Mouse (Mus musculus) limb, embryonic 11.5 days (tissue): Measurements from ENCODE around the gene Etl4. TPM values are rescaled to one million over a fixed set of nuclear protein-coding genes. Genes with fewer than 3 reads are reported as not detected.
A peak's percentile ranks its signal among the peaks of the same experiment; 100 is the strongest.

ENCODE experiments used
- ATAC-seq: fragments of 200-750 bp; cut with Nextera tagmentation; 2 replicates; pipeline ENCODE4 v1.8.0; 2017; ENCODE audit warnings: low read depth; ENCODE audit not compliant: insufficient number of reproducible peaks, low FRiP score, low TSS enrichment
- DNase-seq: peaks from one replicate; pipeline ENCODE4 v3.0.0-alpha.2; 2015; ENCODE audit warnings: low spot score
- H3K27ac ChIP-seq: fragments of 300-500 bp; sonication (generic); replicated peaks from 2 replicates; pipeline ENCODE4 v1.5.1; 2014; ENCODE audit warnings: low read depth, mild to moderate bottlenecking, low read length
- H3K27me3 ChIP-seq: fragments of 300-500 bp; sonication (generic); 2 replicates; pipeline ENCODE4 v1.6.1; 2014; ENCODE audit warnings: mild to moderate bottlenecking, low read length, mixed read lengths; ENCODE audit not compliant: control insufficient read depth, insufficient read depth
- H3K36me3 ChIP-seq: fragments of 300-500 bp; sonication (generic); 2 replicates; pipeline ENCODE4 v1.6.1; 2014; ENCODE audit warnings: mild to moderate bottlenecking, low read length, moderate library complexity, mixed read lengths; ENCODE audit not compliant: control insufficient read depth, insufficient read depth
- H3K4me1 ChIP-seq: fragments of 300-500 bp; sonication (generic); 2 replicates; pipeline ENCODE4 v1.6.1; 2014; ENCODE audit warnings: low read length, mixed read lengths; ENCODE audit not compliant: control insufficient read depth, insufficient read depth
- H3K4me2 ChIP-seq: fragments of 300-500 bp; sonication (generic); 2 replicates; pipeline ENCODE4 v1.6.1; 2014; ENCODE audit warnings: low read depth, mild to moderate bottlenecking, moderate library complexity; ENCODE audit not compliant: severe bottlenecking
- H3K4me3 ChIP-seq: fragments of 300-500 bp; sonication (generic); 2 replicates; pipeline ENCODE4 v1.5.1; 2014; ENCODE audit warnings: low read depth, low read length
- H3K9ac ChIP-seq: fragments of 300-500 bp; sonication (generic); 2 replicates; pipeline ENCODE4 v1.6.1; 2014; ENCODE audit warnings: mild to moderate bottlenecking, low read length
- H3K9me3 ChIP-seq: fragments of 300-500 bp; sonication (generic); 2 replicates; pipeline ENCODE4 v1.6.1; 2016; ENCODE audit warnings: low read length; ENCODE audit not compliant: control insufficient read depth
- WGBS: fragments of 180-500 bp; shearing (Covaris S2); extraction: QIAGEN DNeasy Blood & Tissue Kit; methylation state at CpG from one replicate; pipeline ENCODE4 v1.1.7; 2014; 5-methylcytosine and 5-hydroxymethylcytosine counted together
- polyA plus RNA-seq: library from polyadenylated mRNA; unstranded; fragments of >200 nt; fragmentation: Nextera tagmentation; extraction: Ambion mirVana; gene quantifications from 2 replicates; pipeline ENCODE4 v1.2.1, GENCODE M21; 2014

Etl4 gene
- polyA plus RNA-seq, 1 experiment from 2014 or later = 13.5 TPM

- no peak overlapping the region for H3K9ac ChIP-seq
- WGBS = 69% methylated on average over 8 of the region's 8 CpGs
- H3K4me1 ChIP-seq = no peaks in the 10 kb centered on the region
- H3K36me3 ChIP-seq = no peaks in the 10 kb centered on the region
- ATAC-seq (no peak), DNase-seq (no peak)
- no peak overlapping the region for H3K27ac ChIP-seq
- H3K9me3 ChIP-seq = no peaks in the 10 kb centered on the region
- no peak overlapping the region for H3K4me2 ChIP-seq
- H3K27me3 ChIP-seq = no peaks in the 10 kb centered on the region
- H3K4me3 ChIP-seq = no peak overlapping the region
Observed at GRCm38 (mm10) chr2:20293336-20293735, 383.8 kb downstream of the Etl4 start.

- WGBS = 25% methylated on average over 4 of the region's 4 CpGs
- H3K4me2 ChIP-seq = no peak overlapping the region
- ATAC-seq (no peak), DNase-seq (no peak)
- no peaks in the 10 kb centered on the region for H3K36me3 ChIP-seq
- H3K4me1 ChIP-seq = no peaks in the 10 kb centered on the region
- no peak overlapping the region for H3K4me3 ChIP-seq
- no peak overlapping the region for H3K27ac ChIP-seq
- no peak overlapping the region for H3K9ac ChIP-seq
- no peaks in the 10 kb centered on the region for H3K9me3 ChIP-seq
- no peaks in the 10 kb centered on the region for H3K27me3 ChIP-seq
Observed at GRCm38 (mm10) chr2:20294596-20294995, 385.0 kb downstream of the Etl4 start.

- no peak overlapping the region for H3K27ac ChIP-seq
- H3K36me3 ChIP-seq = no peaks in the 10 kb centered on the region
- H3K4me3 ChIP-seq = no peak overlapping the region
- no peaks in the 10 kb centered on the region for H3K4me1 ChIP-seq
- no peaks in the 10 kb centered on the region for H3K27me3 ChIP-seq
- no peak overlapping the region for H3K4me2 ChIP-seq
- ATAC-seq = no peak
- WGBS = 93% methylated on average over 3 of the region's 3 CpGs
- H3K9ac ChIP-seq = no peak overlapping the region
- no peaks in the 10 kb centered on the region for H3K9me3 ChIP-seq
- DNase-seq = no peak
Observed at GRCm38 (mm10) chr2:20302517-20302916, 392.9 kb downstream of the Etl4 start.

- H3K4me3 ChIP-seq = no peak overlapping the region
- no peaks in the 10 kb centered on the region for H3K4me1 ChIP-seq
- no peak overlapping the region for H3K9ac ChIP-seq
- no peaks in the 10 kb centered on the region for H3K36me3 ChIP-seq
- H3K27me3 ChIP-seq = no peaks in the 10 kb centered on the region
- DNase-seq (no peak), ATAC-seq (no peak)
- H3K4me2 ChIP-seq = no peak overlapping the region
- no peaks in the 10 kb centered on the region for H3K9me3 ChIP-seq
- 70% methylated on average over 1 of the region's 1 CpGs for WGBS
- H3K27ac ChIP-seq = no peak overlapping the region
Observed at GRCm38 (mm10) chr2:20324954-20325353, 415.4 kb downstream of the Etl4 start.

- DNase-seq = no peak
- H3K4me1 ChIP-seq = no peaks in the 10 kb centered on the region
- no peaks in the 10 kb centered on the region for H3K27me3 ChIP-seq
- no peak for ATAC-seq
- H3K9me3 ChIP-seq = no peaks in the 10 kb centered on the region
- H3K36me3 ChIP-seq = no peaks in the 10 kb centered on the region
- no peak overlapping the region for H3K4me2 ChIP-seq
- H3K27ac ChIP-seq = no peak overlapping the region
- no peak overlapping the region for H3K4me3 ChIP-seq
- no peak overlapping the region for H3K9ac ChIP-seq
- 88% methylated on average over 6 of the region's 6 CpGs for WGBS
Observed at GRCm38 (mm10) chr2:20336176-20336575, 426.6 kb downstream of the Etl4 start.

- Histone ChIP-seq H3K9ac (no peak overlapping the region), H3K36me3 (no peaks in the 10 kb centered on the region), H3K4me3 (no peak overlapping the region), H3K4me1 (no peaks in the 10 kb centered on the region), H3K27ac (no peak overlapping the region), H3K9me3 (no peaks in the 10 kb centered on the region), H3K27me3 (no peaks in the 10 kb centered on the region), H3K4me2 (no peak overlapping the region)
- DNase-seq (no peak), ATAC-seq (no peak)
- WGBS = 71% methylated on average over 7 of the region's 7 CpGs
Observed at GRCm38 (mm10) chr2:20339016-20339734, 429.6 kb downstream of the Etl4 start.

- Histone ChIP-seq H3K27me3 (no peaks in the 10 kb centered on the region), H3K27ac (no peak overlapping the region), H3K9ac (no peak overlapping the region), H3K4me2 (no peak overlapping the region), H3K36me3 (no peaks in the 10 kb centered on the region), H3K4me3 (no peak overlapping the region), H3K9me3 (no peaks in the 10 kb centered on the region), H3K4me1 (no peaks in the 10 kb centered on the region)
- WGBS = 26% methylated on average over 12 of the region's 12 CpGs
- ATAC-seq (no peak), DNase-seq (peak; percentile 28)
Observed at GRCm38 (mm10) chr2:20339919-20340318, 430.3 kb downstream of the Etl4 start.

- ATAC-seq = no peak
- Histone ChIP-seq H3K27ac (no peak overlapping the region), H3K4me1 (no peaks in the 10 kb centered on the region), H3K4me2 (no peak overlapping the region), H3K9me3 (no peaks in the 10 kb centered on the region), H3K27me3 (no peaks in the 10 kb centered on the region), H3K4me3 (no peak overlapping the region), H3K36me3 (no peaks in the 10 kb centered on the region), H3K9ac (no peak overlapping the region)
- WGBS = 66% methylated on average over 3 of the region's 3 CpGs
- DNase-seq = no peak
Observed at GRCm38 (mm10) chr2:20346873-20347272, 437.3 kb downstream of the Etl4 start.

GRCm38 (mm10) chr2:20349268-20349667 is 439.7 kb downstream of the Etl4 start:
- Histone ChIP-seq H3K27me3 (no peaks in the 10 kb centered on the region), H3K4me3 (no peak overlapping the region), H3K27ac (no peak overlapping the region), H3K36me3 (no peaks in the 10 kb centered on the region), H3K4me1 (no peaks in the 10 kb centered on the region), H3K9ac (no peak overlapping the region), H3K4me2 (no peak overlapping the region), H3K9me3 (no peaks in the 10 kb centered on the region)
- WGBS = 60% methylated on average over 5 of the region's 5 CpGs
- no peak for ATAC-seq
- no peak for DNase-seq
